Mouse (Mus musculus): ENCODE data around the gene Ube2l3.
"Not testable (repeated sequence)": the region's sequence is repeated elsewhere in the genome, so short reads cannot be mapped to it uniquely, and the experiment has no call there.

The Ube2l3 gene

GRCm38 (mm10) chr16:17202549-17202948, at the start of gene Ube2l3:
TSS of gene Ube2l3 (minus strand) at chr16:17202649.
- no peak for DNase-seq

DNA sequence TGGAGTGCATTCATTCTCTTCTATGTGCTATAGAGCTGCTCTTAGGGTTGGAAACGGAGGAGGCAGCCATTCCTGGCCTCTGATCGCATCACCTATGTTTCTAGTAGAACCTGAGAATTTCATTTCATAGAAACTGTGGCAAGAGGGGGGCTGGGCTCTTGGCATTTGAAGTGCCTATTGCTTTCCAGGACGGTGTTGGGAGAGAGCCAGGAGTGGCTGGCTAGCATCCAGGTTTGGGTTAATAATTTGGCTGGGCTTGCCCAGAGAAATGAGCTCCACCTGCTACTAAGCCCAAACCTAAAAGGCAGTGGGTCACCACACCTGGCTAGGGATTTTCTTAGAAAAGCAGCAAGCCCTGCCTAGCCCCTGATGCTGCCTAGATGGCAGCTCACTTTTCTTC, 49.1 kb upstream of the Ube2l3 start:
- no peak for DNase-seq

- DNase-seq, result no peak
These were observed 46.7 kb upstream of the Ube2l3 start for GRCm38 (mm10) chr16:17249135-17249534.

DNA sequence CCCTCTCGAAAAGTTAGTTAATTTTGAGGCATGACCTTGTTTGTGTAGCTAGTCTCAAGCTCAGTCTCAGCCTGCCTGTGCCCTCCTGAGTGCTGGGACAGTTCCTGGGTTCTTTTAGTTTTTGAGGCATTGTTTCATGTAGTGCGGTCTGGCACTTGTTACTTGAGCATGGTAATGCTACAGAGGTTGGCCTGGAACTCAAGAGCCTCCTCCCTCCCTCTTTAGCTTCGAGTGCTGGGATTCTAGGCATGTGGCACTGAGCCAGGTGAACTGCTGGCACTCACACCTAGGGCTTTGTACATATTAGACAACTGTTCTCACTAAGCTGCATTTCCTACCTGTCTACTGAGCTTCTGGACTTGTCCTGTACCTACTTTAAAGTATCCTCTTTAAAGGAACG, 45.3 kb upstream of the Ube2l3 start:
- no peak for DNase-seq

DNA sequence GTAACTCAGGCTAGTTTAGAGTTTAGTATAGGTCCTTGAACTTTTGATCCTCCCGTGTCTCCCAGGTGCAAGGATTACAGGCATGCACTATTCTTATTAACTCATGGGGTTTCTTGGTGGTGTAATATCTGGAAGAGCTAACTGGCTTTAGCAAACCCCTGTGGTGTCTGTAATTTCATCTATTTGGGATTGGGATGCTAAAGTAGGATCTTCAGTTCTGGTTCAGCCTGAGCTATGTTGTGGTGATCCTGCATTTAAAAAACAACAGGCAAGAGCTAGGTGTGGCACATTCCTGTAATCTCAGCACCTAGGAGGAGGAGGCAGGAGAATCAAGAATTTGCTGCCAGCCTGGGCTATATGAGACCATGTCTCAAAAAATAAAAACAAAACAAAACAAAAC, 42.5 kb upstream of the Ube2l3 start:
- no peak for DNase-seq

GRCm38 (mm10) chr16:17243731-17244130, 41.3 kb upstream of the Ube2l3 start:
- DNase-seq, result no peak

GRCm38 (mm10) chr16:17239409-17239808, 37.0 kb upstream of the Ube2l3 start:
- DNase-seq, result no peak

GRCm38 (mm10) chr16:17237634-17238033, 35.2 kb upstream of the Ube2l3 start:
- DNase-seq, result no peak

DNA sequence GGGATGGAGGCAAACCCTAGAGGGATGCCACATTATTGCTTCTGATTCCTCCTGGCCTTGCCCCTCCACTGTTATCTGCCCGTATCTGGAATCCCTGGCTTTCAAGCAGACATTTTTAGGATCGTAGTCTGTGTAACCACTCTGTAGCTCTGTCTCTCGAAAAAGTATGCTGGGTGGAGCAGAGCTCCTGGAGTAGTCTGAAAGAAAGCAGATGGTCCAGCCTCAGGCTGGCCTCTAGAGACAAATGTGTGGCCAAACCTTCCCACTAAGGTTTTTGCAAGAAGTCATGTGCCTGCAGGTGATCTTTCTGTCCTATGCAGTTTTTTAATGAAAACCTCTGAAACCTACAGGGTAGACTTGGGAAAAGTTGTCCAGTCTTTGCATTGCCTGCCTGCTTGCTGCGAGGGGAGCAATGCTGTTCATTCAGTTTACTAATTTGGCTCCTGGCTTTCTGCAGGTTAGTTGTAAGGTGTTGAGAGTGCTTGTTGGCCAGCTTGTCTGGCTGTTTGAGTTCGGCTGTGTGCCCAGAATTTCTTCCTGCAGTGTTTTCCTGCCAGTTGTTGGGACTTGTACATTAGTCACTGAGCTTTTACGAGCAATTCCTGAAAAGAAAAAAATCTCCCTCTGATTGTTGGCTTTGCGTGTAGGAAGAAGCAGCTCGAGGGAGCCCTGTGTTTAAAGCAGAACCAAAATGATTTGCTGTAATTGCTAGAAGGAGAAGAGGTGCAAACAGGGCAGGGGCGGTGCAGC, 32.6 kb upstream of the Ube2l3 start:
- no peak for DNase-seq

DNA sequence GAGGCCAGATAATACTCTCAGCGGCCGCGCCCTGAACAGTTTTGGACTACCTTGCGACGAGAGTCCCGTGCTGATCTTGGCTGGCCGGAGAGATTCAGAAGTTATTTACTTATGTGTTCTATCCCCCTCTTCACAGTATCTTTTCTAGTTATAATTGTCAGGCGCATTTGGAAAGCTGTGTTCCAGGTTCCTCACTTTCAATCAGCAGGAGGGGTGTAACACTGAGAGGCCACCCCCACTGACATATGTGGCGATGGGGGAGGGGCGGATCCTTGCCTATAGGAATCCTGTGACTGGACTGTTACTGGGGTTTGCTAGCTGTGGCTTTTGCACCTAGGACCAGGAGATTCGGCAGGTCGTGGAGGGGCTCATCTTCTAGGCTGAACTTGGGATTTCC, 32.0 kb upstream of the Ube2l3 start:
- peak; percentile 53 for DNase-seq

GRCm38 (mm10) chr16:17233702-17234498, 31.5 kb upstream of the Ube2l3 start:
- peak; percentile 74 for DNase-seq

GRCm38 (mm10) chr16:17232794-17233701, 30.6 kb upstream of the Ube2l3 start, which contains the start of gene Hic2:
TSS of gene Hic2 (plus strand) at chr16:17233572.
- peak; percentile 93 for DNase-seq

- not testable (repeated sequence) for DNase-seq
These were observed 29.1 kb upstream of the Ube2l3 start for GRCm38 (mm10) chr16:17231523-17231922.

- no peak for DNase-seq
These were observed 24.0 kb upstream of the Ube2l3 start for GRCm38 (mm10) chr16:17226496-17226895.

DNA sequence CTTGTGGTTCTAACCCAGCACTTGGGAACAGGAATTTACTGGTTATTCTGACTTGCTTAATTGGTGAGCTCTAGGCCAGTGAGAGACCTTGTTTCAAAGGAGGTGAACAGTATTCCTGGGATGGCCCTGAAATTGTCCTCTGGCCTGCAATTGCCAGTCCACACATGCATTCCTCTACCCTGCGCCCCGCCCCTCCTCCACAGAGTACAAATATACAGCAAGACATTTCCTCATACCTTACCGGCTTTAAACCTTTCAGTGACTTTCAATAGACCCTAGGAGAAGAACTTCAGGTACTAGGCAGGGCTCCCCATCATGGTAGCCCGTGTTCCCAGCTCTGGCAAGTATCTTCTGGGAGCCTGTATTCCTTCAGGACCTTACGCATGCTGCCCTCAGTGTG, 23.1 kb upstream of the Ube2l3 start:
- DNase-seq, result no peak

DNA sequence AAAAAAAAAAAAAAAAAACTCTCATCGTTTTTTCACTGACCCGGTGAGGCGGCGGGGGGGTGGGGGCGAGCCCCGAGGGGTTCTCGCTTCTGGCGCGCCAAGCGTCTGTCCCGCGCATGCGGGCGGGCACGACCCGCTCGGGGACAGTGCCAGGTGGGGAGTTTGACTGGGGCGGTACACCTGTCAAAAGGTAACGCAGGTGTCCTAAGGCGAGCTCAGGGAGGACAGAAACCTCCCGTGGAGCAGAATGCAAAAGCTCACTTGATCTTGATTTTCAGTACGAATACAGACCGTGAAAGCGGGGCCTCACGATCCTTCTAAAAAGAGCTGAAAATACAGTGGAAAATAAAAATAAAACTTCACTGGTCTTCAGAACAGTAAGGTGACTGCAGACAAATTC, 19.7 kb upstream of the Ube2l3 start:
- DNase-seq, result peak; percentile 93

GRCm38 (mm10) chr16:17220127-17220733, 17.8 kb upstream of the Ube2l3 start:
- no peak for DNase-seq

DNA sequence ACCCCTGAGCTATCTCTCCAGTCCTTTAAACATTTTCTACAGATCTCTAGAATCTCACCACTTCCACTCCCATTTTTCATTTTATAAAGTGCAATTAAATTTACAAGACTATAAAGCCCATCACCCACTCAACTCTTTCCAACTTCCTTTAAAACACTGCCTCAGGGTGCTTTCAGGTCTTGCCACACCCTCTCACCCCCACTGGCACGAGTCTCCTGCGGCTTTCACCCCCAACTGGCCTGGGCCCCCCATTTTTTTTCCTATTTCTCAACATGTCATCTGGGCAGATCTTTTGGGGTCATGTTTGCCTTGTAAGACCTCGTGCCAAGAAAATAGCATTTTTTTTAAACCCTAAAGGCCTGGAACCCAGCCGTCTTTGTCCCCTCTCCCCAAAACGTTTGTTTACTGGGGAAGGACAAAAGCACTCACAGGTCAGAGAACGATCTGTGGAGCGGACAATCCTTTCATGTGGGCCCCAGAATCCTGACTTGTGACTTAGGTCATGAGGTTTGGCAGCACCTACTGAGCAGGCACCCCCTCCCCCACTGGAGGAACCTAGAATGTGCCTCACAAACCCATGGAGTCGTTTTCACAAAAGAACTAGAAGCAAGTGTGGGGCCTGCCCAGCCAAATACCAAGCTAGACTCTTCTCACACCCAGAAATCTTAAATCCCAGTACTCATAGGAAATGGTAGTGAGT, 14.6 kb upstream of the Ube2l3 start:
- DNase-seq, result no peak

GRCm38 (mm10) chr16:17209981-17210838, 7.8 kb upstream of the Ube2l3 start:
- peak; percentile 94 for DNase-seq

DNA sequence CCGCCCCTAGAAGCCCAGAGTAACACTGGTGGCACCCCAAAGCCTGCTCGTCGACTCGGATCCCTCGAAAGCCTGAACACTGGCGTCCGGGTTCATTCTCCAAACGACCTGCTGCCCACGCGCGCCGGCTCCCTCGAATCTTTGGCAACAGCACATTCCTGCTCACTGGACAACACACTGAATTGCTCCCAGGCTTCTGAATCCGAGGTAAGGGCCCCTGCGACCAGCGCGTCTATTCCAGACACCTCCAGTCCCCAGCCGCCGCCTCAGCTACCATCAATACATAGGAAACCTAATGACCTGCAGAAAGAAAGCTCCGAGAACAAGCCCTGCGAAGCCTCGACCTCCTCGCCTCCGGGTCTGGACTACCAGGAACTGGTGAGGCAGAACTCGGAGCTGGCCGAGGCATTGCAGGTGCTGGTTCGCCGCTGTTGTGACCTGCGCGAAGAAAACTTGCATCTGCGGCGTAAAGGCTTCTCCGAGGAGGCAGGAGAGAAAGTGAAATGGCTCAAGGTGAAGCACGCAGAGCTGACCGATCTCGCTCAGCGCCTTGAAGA, 7.0 kb upstream of the Ube2l3 start:
- peak; percentile 48 for DNase-seq

All from thymus, postnatal 14 days (tissue).